Mouse (Mus musculus) small intestine, adult 2 months (tissue): ENCODE results near the gene Tdrd12. TPM values are rescaled to one million over a fixed set of nuclear protein-coding genes. Genes with fewer than 3 reads are reported as not detected.

Experiments used
- H3K27ac ChIP-seq: fragments of 200-500 bp; 2 replicates; pipeline ENCODE4 v1.5.1; 2012; ENCODE audit warnings: low read depth, low read length, control low read depth, inconsistent platforms; ENCODE audit not compliant: insufficient read depth
- H3K27me3 ChIP-seq: fragments of 200-500 bp; 2 replicates; pipeline ENCODE4 v1.6.1; 2012; ENCODE audit warnings: mild to moderate bottlenecking, moderate library complexity, low read length, inconsistent platforms; ENCODE audit not compliant: control insufficient read depth, insufficient read depth
- H3K36me3 ChIP-seq: fragments of 200-500 bp; 2 replicates; pipeline ENCODE4 v1.6.1; 2012; ENCODE audit warnings: mild to moderate bottlenecking, low read length, control low read depth, inconsistent platforms; ENCODE audit not compliant: control insufficient read depth, insufficient read depth
- H3K4me1 ChIP-seq: fragments of 200-500 bp; 2 replicates; pipeline ENCODE4 v1.6.1; 2012; ENCODE audit warnings: low read length, inconsistent platforms, mixed read lengths; ENCODE audit not compliant: control insufficient read depth, insufficient read depth, insufficient read length
- H3K4me3 ChIP-seq: fragments of 200-500 bp; 2 replicates; pipeline ENCODE4 v1.5.1; 2012; ENCODE audit warnings: low read depth, mild to moderate bottlenecking, control low read depth, inconsistent platforms, low read length, moderate library complexity
- CTCF ChIP-seq: fragments of 200-500 bp; IDR thresholded peaks from 2 replicates; pipeline ENCODE4 v1.5.1; 2012; ENCODE audit warnings: low read depth, mild to moderate bottlenecking, control low read depth, inconsistent platforms, low read length, moderate library complexity, mixed read lengths; ENCODE audit not compliant: insufficient replicate concordance, insufficient read length; ENCODE audit errors: extremely low read depth
- POLR2A ChIP-seq: fragments of 200-500 bp; IDR thresholded peaks from 2 replicates; pipeline ENCODE4 v1.6.1; 2012; ENCODE audit warnings: low read depth, mild to moderate bottlenecking, control low read depth, inconsistent platforms, low read length, moderate library complexity
- WGBS: fragments of 180-500 bp; shearing (Covaris S2); methylation state at CpG from one replicate; pipeline ENCODE4 v1.1.7; 2018; 5-methylcytosine and 5-hydroxymethylcytosine counted together
- polyA plus RNA-seq: library from polyadenylated mRNA; depleted of rRNA; stranded (reverse); fragments of >200 nt; gene quantifications from 2 replicates; pipeline ENCODE4 v1.2.3, GENCODE M21; 2012

Tdrd12 gene
- polyA plus RNA-seq, 1 experiment: not detected

GRCm38 (mm10) chr7:35467856-35468255 is 69.7 kb downstream of the Tdrd12 start:
- no peak overlapping the region for H3K4me3 ChIP-seq
- H3K27ac ChIP-seq: no peak overlapping the region
- TF ChIP-seq CTCF (no peak), POLR2A (no peak)
- H3K27me3 ChIP-seq: no peaks in the 10 kb centered on the region
- peaks cover 19% of the 10 kb centered on the region for H3K36me3 ChIP-seq
- H3K4me1 ChIP-seq: no peaks in the 10 kb centered on the region
- WGBS: 82% methylated on average over 2 of the region's 2 CpGs

GRCm38 (mm10) chr7:35465027-35465426 is 72.5 kb downstream of the Tdrd12 start:
- 93% methylated on average over 5 of the region's 5 CpGs for WGBS

GRCm38 (mm10) chr7:35460971-35461370 is 76.6 kb downstream of the Tdrd12 start:
- Histone ChIP-seq H3K4me3 (no peak overlapping the region), H3K27ac (no peak overlapping the region), H3K36me3 (peaks cover 71% of the 10 kb centered on the region), H3K4me1 (peaks cover 25% of the 10 kb centered on the region), H3K27me3 (no peaks in the 10 kb centered on the region)
- TF ChIP-seq POLR2A (no peak), CTCF (no peak)
- WGBS: 61% methylated on average over 4 of the region's 4 CpGs

More at GRCm38 (mm10) chr7:35465027-35465426, 72.5 kb downstream of the Tdrd12 start:
- no peak for TF ChIP-seq CTCF
- no peak for TF ChIP-seq POLR2A
- Histone ChIP-seq H3K27ac (no peak overlapping the region), H3K4me1 (peaks cover 10% of the 10 kb centered on the region; the same call in 1 of the 2 replicates), H3K4me3 (no peak overlapping the region), H3K36me3 (peaks cover 38% of the 10 kb centered on the region), H3K27me3 (no peaks in the 10 kb centered on the region)

- Histone ChIP-seq H3K36me3 (peaks cover 73% of the 10 kb centered on the region), H3K27me3 (no peaks in the 10 kb centered on the region), H3K4me3 (peak overlapping the region; percentile 15; the same call in 1 of the 2 replicates), H3K4me1 (peaks cover 32% of the 10 kb centered on the region), H3K27ac (peak overlapping the region; percentile 44; the same call in 1 of the 2 replicates)
- 53% methylated on average over 4 of the region's 4 CpGs for WGBS
- TF ChIP-seq CTCF: no peak
Measured at GRCm38 (mm10) chr7:35456091-35456814, 81.3 kb downstream of the Tdrd12 start.

DNA sequence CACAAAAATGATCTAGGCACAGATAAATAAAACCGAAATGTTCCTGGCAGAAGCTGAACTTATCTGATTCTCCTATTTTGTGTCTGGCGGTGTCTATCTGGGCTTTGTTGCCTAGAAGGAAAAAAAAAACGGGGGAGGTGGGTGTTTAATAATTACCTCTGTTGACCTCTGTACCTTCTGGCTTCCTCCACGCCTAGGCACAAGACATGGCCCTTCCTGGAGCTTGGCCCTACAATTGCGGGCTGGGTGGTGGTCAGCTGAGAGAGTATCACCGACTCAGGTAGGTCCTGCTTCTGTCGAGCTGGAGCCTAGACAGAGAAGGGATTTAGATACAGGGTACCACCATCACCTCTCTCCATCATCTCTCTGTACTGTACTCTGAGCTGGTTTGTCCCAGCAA is 88.7 kb downstream of the Tdrd12 start:
- H3K4me1 ChIP-seq: no peaks in the 10 kb centered on the region
- 19% methylated on average over 7 of the region's 7 CpGs for WGBS
- TF ChIP-seq POLR2A: peak; percentile 95
- TF ChIP-seq CTCF: no peak
- H3K4me3 ChIP-seq: peak overlapping the region; percentile 53
- peak overlapping the region; percentile 94 for H3K27ac ChIP-seq
- peaks cover 19% of the 10 kb centered on the region for H3K36me3 ChIP-seq
- H3K27me3 ChIP-seq: no peaks in the 10 kb centered on the region

GRCm38 (mm10) chr7:35447996-35448846 is 89.3 kb downstream of the Tdrd12 start, which contains the start of gene Slc7a9:
TSS of gene Slc7a9 (plus strand) at chr7:35448796.
- Histone ChIP-seq H3K27ac (peak within 1 kb of the TSS; percentile 94), H3K4me3 (peak within 1 kb of the TSS; percentile 77), H3K4me1 (no peaks in the 10 kb centered on the region), H3K36me3 (peaks cover 12% of the 10 kb centered on the region), H3K27me3 (no peaks in the 10 kb centered on the region)
- WGBS: 9% methylated on average over 15 of the region's 15 CpGs
- TF ChIP-seq POLR2A (peak; percentile 23; the same call in 1 of the 2 replicates), CTCF (no peak)

DNA sequence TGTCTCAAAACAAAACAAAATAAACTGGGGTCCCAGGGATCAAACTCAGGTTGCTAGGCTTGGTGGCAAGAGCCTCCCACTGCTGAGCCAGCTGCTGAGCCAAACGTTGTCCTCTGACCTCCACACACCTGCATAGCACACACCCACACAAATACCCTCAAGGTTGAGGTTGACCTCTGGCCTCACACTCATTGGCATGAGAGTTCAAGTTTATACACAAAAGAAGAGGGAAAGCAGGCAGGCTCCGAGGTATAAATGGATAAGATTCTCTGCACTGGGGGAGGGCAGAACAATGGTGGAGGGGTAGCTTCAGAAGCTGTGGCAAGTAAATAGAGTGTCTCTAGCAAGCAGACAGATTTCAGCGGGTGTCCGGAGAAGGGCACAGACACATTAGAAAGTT is 90.0 kb downstream of the Tdrd12 start:
- H3K27ac ChIP-seq: peak overlapping the region; percentile 94
- peaks cover 9% of the 10 kb centered on the region for H3K36me3 ChIP-seq
- H3K4me3 ChIP-seq: peak overlapping the region; percentile 34; the same call in 1 of the 2 replicates
- 24% methylated on average over 4 of the region's 4 CpGs for WGBS
- no peaks in the 10 kb centered on the region for H3K27me3 ChIP-seq
- no peak for TF ChIP-seq POLR2A
- no peak for TF ChIP-seq CTCF
- H3K4me1 ChIP-seq: no peaks in the 10 kb centered on the region
